Mouse (Mus musculus) liver, postnatal 0 days (tissue): Measurements from ENCODE around the gene Tsr1. TPM values are rescaled to one million over a fixed set of nuclear protein-coding genes. Genes with fewer than 3 reads are reported as not detected.

ENCODE experiments used
- ATAC-seq: fragments of 200-750 bp; cut with Nextera tagmentation; 2 replicates; pipeline ENCODE4 v1.8.0; 2017; ENCODE audit warnings: mild to moderate bottlenecking, moderate library complexity
- DNase-seq: peaks from one replicate; pipeline ENCODE4 v3.0.0-alpha.2; 2016
- H3K27ac ChIP-seq: fragments of 300-500 bp; sonication (generic); 2 replicates; pipeline ENCODE4 v1.5.1; 2014; ENCODE audit warnings: antibody characterized with exemption, moderate library complexity, mild to moderate bottlenecking, low read depth
- H3K27me3 ChIP-seq: fragments of 300-500 bp; sonication (generic); 2 replicates; pipeline ENCODE4 v1.6.1; 2014; ENCODE audit warnings: low read length, control low read depth, mixed read lengths; ENCODE audit not compliant: insufficient read depth
- H3K36me3 ChIP-seq: fragments of 300-500 bp; sonication (generic); replicated peaks from 2 replicates; pipeline ENCODE4 v1.6.1; 2014; ENCODE audit warnings: mild to moderate bottlenecking, control low read depth, low read length, moderate library complexity, mixed read lengths; ENCODE audit not compliant: insufficient read depth
- H3K4me1 ChIP-seq: fragments of 300-500 bp; sonication (generic); 2 replicates; pipeline ENCODE4 v1.6.1; 2014; ENCODE audit warnings: antibody characterized with exemption, mild to moderate bottlenecking, control low read depth; ENCODE audit not compliant: insufficient read depth
- H3K4me2 ChIP-seq: fragments of 300-500 bp; sonication (generic); 2 replicates; pipeline ENCODE4 v1.6.1; 2014; ENCODE audit warnings: low read depth, mild to moderate bottlenecking, low read length, moderate library complexity, mixed read lengths
- H3K4me3 ChIP-seq: fragments of 300-500 bp; sonication (generic); 2 replicates; pipeline ENCODE4 v1.5.1; 2014; ENCODE audit warnings: low read depth, low read length
- H3K9ac ChIP-seq: fragments of 300-500 bp; sonication (generic); replicated peaks from 2 replicates; pipeline ENCODE4 v1.6.1; 2014; ENCODE audit warnings: mild to moderate bottlenecking, moderate library complexity
- H3K9me3 ChIP-seq: fragments of 300-500 bp; sonication (generic); 2 replicates; pipeline ENCODE4 v1.6.1; 2016; ENCODE audit warnings: mild to moderate bottlenecking, control low read depth, low read length, mixed read lengths
- CTCF ChIP-seq: sonication (generic); IDR thresholded peaks from 2 replicates; pipeline ENCODE4 v1.5.1; 2016; ENCODE audit warnings: antibody characterized with exemption, low read depth
- EP300 ChIP-seq: IDR thresholded peaks from 2 replicates; pipeline ENCODE4 v1.6.1; 2016; ENCODE audit warnings: antibody characterized with exemption, low read depth, mild to moderate bottlenecking
- WGBS: fragments of 180-500 bp; shearing (Covaris S2); extraction: QIAGEN DNeasy Blood & Tissue Kit; methylation state at CpG from one replicate; pipeline ENCODE4 v1.1.7; 2014; ENCODE audit not compliant: insufficient replicate concordance; 5-methylcytosine and 5-hydroxymethylcytosine counted together
- polyA plus RNA-seq: library from polyadenylated mRNA; unstranded; fragments of >200 nt; fragmentation: Nextera tagmentation; extraction: Ambion mirVana; gene quantifications from 2 replicates; pipeline ENCODE4 v1.2.1, GENCODE M21; 2015

The Tsr1 gene
- polyA plus RNA-seq, 1 experiment from 2014 or later: 14.7 TPM

DNA sequence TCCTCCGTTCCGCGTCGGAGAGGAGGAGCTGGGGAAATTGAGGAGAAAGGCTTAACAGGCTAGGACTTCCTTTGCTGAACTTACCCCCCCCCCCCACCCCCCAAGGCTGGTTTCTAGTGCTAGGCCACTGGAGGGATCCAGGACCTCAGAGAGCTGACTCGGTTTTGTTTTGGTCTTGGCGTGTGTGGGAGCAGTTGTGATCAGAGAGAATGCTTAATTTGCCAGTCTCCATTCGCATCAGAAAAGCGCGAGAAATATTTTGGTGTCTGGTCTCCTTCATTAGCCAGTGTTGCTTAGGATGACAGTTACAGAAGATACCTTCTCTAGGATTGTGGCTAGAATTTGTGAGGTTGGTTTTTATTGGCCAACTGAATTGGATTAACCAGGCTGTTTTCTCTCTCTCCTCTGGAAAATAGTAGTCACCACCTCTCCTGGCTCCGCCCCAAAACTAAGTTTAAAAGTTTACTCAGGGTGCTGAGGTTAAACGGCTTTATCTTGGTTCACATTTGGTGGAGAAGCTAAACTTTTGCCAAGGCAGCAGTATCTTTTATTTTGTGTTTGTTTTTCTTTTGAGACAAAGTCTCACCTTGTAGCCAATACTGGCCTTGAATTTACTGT is 28.6 kb downstream of the Tsr1 start:
- Histone ChIP-seq H3K27me3 (no peaks in the 10 kb centered on the region), H3K4me2 (peak overlapping the region; percentile 87), H3K4me3 (peak overlapping the region; percentile 85), H3K27ac (peak overlapping the region; percentile 96), H3K9ac (peak overlapping the region; percentile 92), H3K9me3 (no peaks in the 10 kb centered on the region), H3K4me1 (peaks cover 20% of the 10 kb centered on the region), H3K36me3 (peaks cover 10% of the 10 kb centered on the region)
- WGBS: 4% methylated on average over 11 of the region's 11 CpGs
- ATAC-seq: peak; percentile 12
- peak; percentile 57 for DNase-seq
- TF ChIP-seq CTCF: no peak
- 0 out of 2 replicates have a peak, but pooled peaks have one; percentile 10 for TF ChIP-seq EP300

- H3K27ac ChIP-seq: peak overlapping the region; percentile 96
- H3K9me3 ChIP-seq: no peaks in the 10 kb centered on the region
- no peaks in the 10 kb centered on the region for H3K27me3 ChIP-seq
- TF ChIP-seq EP300 (no peak), CTCF (no peak)
- 90% methylated on average over 2 of the region's 2 CpGs for WGBS
- ATAC-seq (no peak), DNase-seq (no peak)
- H3K4me3 ChIP-seq: peak overlapping the region; percentile 85
- H3K9ac ChIP-seq: no peak overlapping the region; the same call in 1 of the 2 replicates
- peak overlapping the region; percentile 87 for H3K4me2 ChIP-seq
- peaks cover 17% of the 10 kb centered on the region for H3K36me3 ChIP-seq
- H3K4me1 ChIP-seq: peaks cover 20% of the 10 kb centered on the region
These were observed 29.4 kb downstream of the Tsr1 start for GRCm38 (mm10) chr11:74927236-74927725.

DNA sequence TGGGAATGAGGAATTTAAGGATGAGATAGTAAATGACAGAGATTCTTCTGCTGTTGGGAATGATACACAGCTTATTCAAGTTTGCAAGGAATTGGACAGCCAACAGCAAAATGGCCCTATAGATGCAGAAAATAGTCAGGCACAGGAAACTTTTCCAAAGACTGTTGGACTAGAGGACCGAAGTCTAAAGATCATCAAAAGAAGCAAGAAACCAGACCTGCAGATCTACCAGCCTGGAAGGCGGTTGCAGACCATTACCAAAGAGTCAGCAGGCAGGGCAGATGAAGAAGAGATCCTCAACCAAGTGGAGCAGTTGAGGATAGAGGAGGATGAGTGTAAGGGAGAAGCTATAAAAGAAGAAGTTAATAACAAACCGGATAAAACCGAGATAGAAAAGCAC is 31.2 kb downstream of the Tsr1 start:
- Histone ChIP-seq H3K4me1 (peaks cover 19% of the 10 kb centered on the region), H3K9ac (no peak overlapping the region), H3K4me2 (no peak overlapping the region), H3K36me3 (peaks cover 35% of the 10 kb centered on the region), H3K9me3 (no peaks in the 10 kb centered on the region), H3K27ac (no peak overlapping the region), H3K4me3 (no peak overlapping the region), H3K27me3 (no peaks in the 10 kb centered on the region)
- no peak for TF ChIP-seq CTCF
- no peak for TF ChIP-seq EP300
- ATAC-seq (no peak), DNase-seq (no peak)
- WGBS: 88% methylated on average over 4 of the region's 4 CpGs

DNA sequence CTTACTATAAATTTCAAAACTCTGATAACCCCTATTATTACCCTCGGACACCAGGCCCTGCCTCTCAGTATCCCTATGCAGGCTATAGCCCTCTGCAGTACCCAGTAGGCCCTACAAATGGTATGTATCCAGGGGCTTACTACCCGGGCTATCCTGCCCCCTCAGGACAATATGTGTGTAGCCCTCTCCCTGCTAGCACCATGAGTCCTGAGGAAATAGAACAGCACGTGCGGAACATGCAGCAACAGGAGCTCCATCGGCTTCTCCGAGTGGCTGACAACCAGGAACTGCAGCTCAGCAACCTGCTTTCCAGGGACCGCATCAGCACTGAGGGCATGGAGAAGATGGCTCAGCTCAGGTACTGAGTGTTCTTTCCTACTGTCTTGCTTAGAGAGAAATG is 32.5 kb downstream of the Tsr1 start:
- no peak for ATAC-seq
- 90% methylated on average over 7 of the region's 7 CpGs for WGBS
- Histone ChIP-seq H3K4me2 (no peak overlapping the region), H3K36me3 (peaks cover 42% of the 10 kb centered on the region), H3K9me3 (no peaks in the 10 kb centered on the region), H3K27me3 (no peaks in the 10 kb centered on the region), H3K27ac (no peak overlapping the region), H3K4me1 (peaks cover 15% of the 10 kb centered on the region), H3K4me3 (no peak overlapping the region), H3K9ac (no peak overlapping the region)
- DNase-seq: no peak
- TF ChIP-seq CTCF: no peak
- no peak for TF ChIP-seq EP300

- ATAC-seq (no peak), DNase-seq (no peak)
- TF ChIP-seq EP300 (no peak), CTCF (peak; percentile 70)
These were observed 48.5 kb downstream of the Tsr1 start for GRCm38 (mm10) chr11:74946348-74946747.

GRCm38 (mm10) chr11:74954901-74955300 is 57.0 kb downstream of the Tsr1 start:
- peaks cover 2% of the 10 kb centered on the region for H3K36me3 ChIP-seq
- ATAC-seq: no peak
- no peaks in the 10 kb centered on the region for H3K9me3 ChIP-seq
- no peak overlapping the region for H3K27ac ChIP-seq
- no peak overlapping the region for H3K9ac ChIP-seq
- no peak for TF ChIP-seq CTCF
- no peak for TF ChIP-seq EP300
- no peak for DNase-seq
- no peak overlapping the region for H3K4me2 ChIP-seq
- no peaks in the 10 kb centered on the region for H3K27me3 ChIP-seq
- no peak overlapping the region for H3K4me3 ChIP-seq
- H3K4me1 ChIP-seq: peaks cover 10% of the 10 kb centered on the region

More at GRCm38 (mm10) chr11:74946348-74946747, 48.5 kb downstream of the Tsr1 start:
- no peaks in the 10 kb centered on the region for H3K27me3 ChIP-seq
- no peaks in the 10 kb centered on the region for H3K9me3 ChIP-seq
- no peak overlapping the region for H3K9ac ChIP-seq
- H3K27ac ChIP-seq: no peak overlapping the region
- H3K36me3 ChIP-seq: peaks cover 28% of the 10 kb centered on the region
- H3K4me1 ChIP-seq: peaks cover 3% of the 10 kb centered on the region; the same call in 1 of the 2 replicates
- WGBS: 77% methylated on average over 3 of the region's 3 CpGs
- H3K4me3 ChIP-seq: no peak overlapping the region
- no peak overlapping the region for H3K4me2 ChIP-seq

- Histone ChIP-seq H3K9ac (no peak overlapping the region), H3K9me3 (no peaks in the 10 kb centered on the region), H3K36me3 (peaks cover 2% of the 10 kb centered on the region; the same call in 1 of the 2 replicates), H3K27me3 (no peaks in the 10 kb centered on the region), H3K27ac (no peak overlapping the region), H3K4me1 (peaks cover 11% of the 10 kb centered on the region), H3K4me2 (no peak overlapping the region), H3K4me3 (no peak overlapping the region)
- no peak for DNase-seq
- no peak for ATAC-seq
- no peak for TF ChIP-seq EP300
These were observed 58.1 kb downstream of the Tsr1 start for GRCm38 (mm10) chr11:74956006-74956405.
